Comparison of ENCODE assay signal across 8 mouse cellular contexts in genomic region chr12:17544209-17545106, GRCm38 (mm10). TPM values are rescaled to one million over a fixed set of nuclear protein-coding genes. Genes with fewer than 3 reads are reported as not detected.
DNase-seq lines count a peak whose midpoint lies in the region; ATAC-seq lines count a peak whose summit lies in the region.

Gene Odc1, plus strand, starts transcription at chr12:17544794.

- DNase-seq in R1 (ENCODE audit: low read depth, low spot score): peak; percentile 95
- peak; percentile 96 to 98 for DNase-seq in cerebellum, postnatal 25 days
- DNase-seq in frontal cortex, postnatal 36 days (ENCODE audit: low spot score in 2 of 2): peak; percentile 95 to 97
- peak; percentile 94 to 98 for DNase-seq in left cerebral cortex, adult 18-20 months (ENCODE audit: low spot score in 2 of 2)
- DNase-seq in right cerebral cortex, adult 18-20 months: peak; percentile 99
- DNase-seq in urinary bladder, postnatal 10 days (ENCODE audit: low spot score): peak; percentile 90

- no peaks in the 10 kb centered on the region for H3K27me3 ChIP-seq in hindbrain, embryonic 15.5 days

- H3K4me2 ChIP-seq in hindbrain, embryonic 15.5 days: peak within 1 kb of the TSS; percentile 68

- H3K9ac ChIP-seq in hindbrain, embryonic 15.5 days: peak within 1 kb of the TSS; percentile 79

- H3K79me2 ChIP-seq in macrophage (ENCODE audit: inconsistent target): peaks cover 15% of the 10 kb centered on the region

- H3K4me1 ChIP-seq in hindbrain, embryonic 15.5 days (replicated peaks): peaks cover 17% of the 10 kb centered on the region

- H3K27ac ChIP-seq in hindbrain, embryonic 15.5 days (replicated peaks): peak within 1 kb of the TSS; percentile 89
- H3K27ac ChIP-seq in macrophage: peak within 1 kb of the TSS; percentile 43

- H3K4me3 ChIP-seq in hindbrain, embryonic 15.5 days: peak within 1 kb of the TSS; percentile 71
- H3K4me3 ChIP-seq in macrophage (ENCODE audit: inconsistent target): peak within 1 kb of the TSS; percentile 69

- peaks cover 10% of the 10 kb centered on the region for H3K36me3 ChIP-seq in hindbrain, embryonic 15.5 days
- peaks cover 18% of the 10 kb centered on the region for H3K36me3 ChIP-seq in macrophage (ENCODE audit: inconsistent target)

- WGBS in hindbrain, embryonic 15.5 days: under 1% methylated on average over 80 of the region's 98 CpGs
- 1% methylated on average over 73 of the region's 98 CpGs for WGBS in macrophage (ENCODE audit: missing documents)

- peak; percentile 97 for ATAC-seq in hindbrain, embryonic 15.5 days (ENCODE audit: low FRiP score, low read depth)

- H3K9me3 ChIP-seq in hindbrain, embryonic 15.5 days: no peaks in the 10 kb centered on the region

RNA-seq across cellular contexts. Expression of gene Odc1, which starts in this region (rescaled TPM):
- polyA plus RNA-seq in hindbrain, embryonic 15.5 days (2015; fragmentation: Nextera tagmentation; extraction: Ambion mirVana): 132 and 134 TPM in 2 replicates
- 10 to 100 TPM; 65.8 to 77.7 TPM for total RNA-seq in left cerebral cortex, adult 18-20 months (2021)
- total RNA-seq in macrophage (2018; cell fraction: chromatin; rRNA removed): 1,000 to 10,000 TPM in 1 of 26 experiments, 100 to 1,000 TPM in 17, 10 to 100 TPM in 8; 40.7 to 1,413 (median 154) TPM
- 100 to 1,000 TPM in 13 of 26 experiments, 10 to 100 TPM in 13; 74.5 to 422 (median 99.5) TPM for total RNA-seq in macrophage (2018; cell fraction: cytosol; rRNA removed)
- 100 to 1,000 TPM in 14 of 26 experiments, 10 to 100 TPM in 12; 39.7 to 479 (median 103) TPM for total RNA-seq in macrophage (2018; cell fraction: nucleus; rRNA removed)
- 39.5 to 194 TPM (median 150 TPM) in 3 replicates for polyA plus RNA-seq in macrophage (2018)

Comparison
In these comparisons a context has a peak if more than half of its experiments do, and no peak if none do; other contexts are left out.
1. Peak in every context shown above with its lines: DNase-seq, ATAC-seq, H3K4me3 ChIP-seq and H3K27ac ChIP-seq.